Mouse (Mus musculus) myocyte (in vitro differentiated cells): ENCODE measurements around the gene Hnrnpul1.

Experiments
- CEBPB ChIP-seq: IDR thresholded peaks from 2 replicates; pipeline ENCODE4 v1.6.1; 2011; ENCODE audit warnings: mild to moderate bottlenecking, moderate library complexity; ENCODE audit not compliant: poor library complexity, insufficient read depth, severe bottlenecking
- MAX ChIP-seq: IDR thresholded peaks from one replicate; pipeline ENCODE4 v1.6.1; 2011; ENCODE audit warnings: low read depth, mild to moderate bottlenecking, control low read depth
- MYOD1 ChIP-seq, 3 experiments: IDR thresholded peaks; one replicate each; pipeline ENCODE4 v1.6.1; 2011; ENCODE audit warnings: control low read depth in 2 of 3, low read depth in 2 of 3, mild to moderate bottlenecking in 2 of 3, moderate library complexity in 1 of 3; ENCODE audit not compliant: insufficient read length in 2 of 3, control insufficient read depth in 1 of 3
- POLR2A ChIP-seq: IDR thresholded peaks from one replicate; pipeline ENCODE4 v1.6.1; 2011; ENCODE audit warnings: low read depth, mild to moderate bottlenecking, control low read depth, moderate library complexity; ENCODE audit not compliant: insufficient read length
- POLR2AphosphoS2 ChIP-seq: IDR thresholded peaks from one replicate; pipeline ENCODE4 v1.6.1; 2011; ENCODE audit warnings: low read depth, control low read depth; ENCODE audit not compliant: insufficient read length
- REST ChIP-seq: IDR thresholded peaks from one replicate; pipeline ENCODE4 v1.6.1; 2011; ENCODE audit warnings: mild to moderate bottlenecking, control low read depth, moderate library complexity; ENCODE audit not compliant: insufficient read depth, insufficient read length
- SRF ChIP-seq: IDR thresholded peaks from one replicate; pipeline ENCODE4 v1.6.1; 2011; ENCODE audit warnings: low read depth; ENCODE audit not compliant: control insufficient read depth, insufficient read length
- TCF12 ChIP-seq: IDR thresholded peaks from one replicate; pipeline ENCODE4 v1.6.1; 2011; ENCODE audit warnings: mild to moderate bottlenecking, control low read depth; ENCODE audit not compliant: poor library complexity, insufficient read depth, severe bottlenecking
- USF1 ChIP-seq: IDR thresholded peaks from one replicate; pipeline ENCODE4 v1.6.1; 2011; ENCODE audit warnings: low read depth, mild to moderate bottlenecking, control low read depth, moderate library complexity

DNA sequence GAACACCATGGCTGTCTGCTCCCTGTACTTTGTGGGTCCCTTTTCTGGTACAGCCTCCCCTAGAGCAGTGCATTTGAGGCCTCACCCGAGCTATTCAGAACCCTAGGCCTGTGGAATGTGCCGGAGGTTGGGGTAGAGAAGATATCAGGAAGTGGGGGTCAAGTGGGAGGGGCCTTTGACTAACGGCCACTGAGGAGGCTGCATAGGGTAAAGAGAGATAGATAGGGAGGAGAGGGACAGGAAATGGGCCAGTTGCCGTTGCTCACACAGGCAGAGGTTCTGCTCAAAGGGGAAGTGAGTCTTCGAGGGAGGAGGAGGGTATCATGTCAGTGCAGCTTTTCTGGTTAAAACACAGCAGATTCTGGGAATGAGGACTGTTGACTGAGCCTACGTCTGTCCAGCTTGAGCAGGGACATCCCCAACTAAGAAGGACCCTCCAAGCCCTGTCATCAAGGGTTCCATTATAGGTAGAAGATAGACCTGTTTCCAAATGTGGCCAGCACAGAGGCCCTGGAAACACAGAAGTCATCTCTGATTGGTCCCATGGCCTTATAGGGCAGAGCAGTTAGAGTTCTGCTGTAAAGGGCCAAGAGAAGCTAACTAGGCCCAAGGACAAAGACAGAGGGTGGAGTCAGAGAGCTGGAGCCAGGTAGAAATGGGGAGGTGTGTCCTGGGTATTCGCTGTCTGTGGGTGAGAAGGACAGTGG is 70.9 kb downstream of the Hnrnpul1 start:
- no peak for TF ChIP-seq MAX
- TF ChIP-seq POLR2A: no peak
- TF ChIP-seq MYOD1 (IDR thresholded peaks at IDR 0.05; ENCODE audit: control insufficient read depth in 1 of 3, insufficient read length in 2 of 3, low read depth in 2 of 3): no peak
- no peak for TF ChIP-seq USF1
- no peak for TF ChIP-seq POLR2AphosphoS2
- TF ChIP-seq TCF12: no peak
- no peak for TF ChIP-seq REST
- no peak for TF ChIP-seq CEBPB
- no peak for TF ChIP-seq SRF
